Mouse (Mus musculus) bone marrow macrophage, adult 2 months (primary cell): ENCODE measurements around the gene Elmo1. TPM values are rescaled to one million over a fixed set of nuclear protein-coding genes. Genes with fewer than 3 reads are reported as not detected.

Experiments used
- H3K27ac ChIP-seq: 2 replicates; pipeline ENCODE4 v1.5.1; 2012; ENCODE audit warnings: low read depth, low read length; ENCODE audit not compliant: insufficient read depth
- H3K4me1 ChIP-seq: 2 replicates; pipeline ENCODE4 v1.6.1; 2012; ENCODE audit warnings: low read length; ENCODE audit not compliant: control insufficient read depth, insufficient read depth
- H3K4me3 ChIP-seq: 2 replicates; pipeline ENCODE4 v1.5.1; 2012; ENCODE audit warnings: mild to moderate bottlenecking, low read length, moderate library complexity; ENCODE audit not compliant: insufficient read depth
- CTCF ChIP-seq: IDR thresholded peaks from 2 replicates; pipeline ENCODE4 v1.5.1; 2012; ENCODE audit warnings: low read depth, mild to moderate bottlenecking, low read length, moderate library complexity
- POLR2A ChIP-seq: IDR thresholded peaks from 2 replicates; pipeline ENCODE4 v1.6.1; 2012; ENCODE audit warnings: mild to moderate bottlenecking, low read depth, low read length, borderline replicate concordance
- polyA plus RNA-seq: library from polyadenylated mRNA; stranded (reverse); fragments of >200 nt; gene quantifications from 2 replicates; pipeline ENCODE4 v1.2.4, GENCODE M21; 2012; ENCODE audit not compliant: missing spikeins, insufficient read depth, insufficient read length

The Elmo1 gene
- polyA plus RNA-seq, 1 experiment, result 60.9 TPM

- H3K4me1 ChIP-seq, result peaks cover 11% of the 10 kb centered on the region
- H3K4me3 ChIP-seq, result no peak overlapping the region
- no peak overlapping the region for H3K27ac ChIP-seq
- no peak for TF ChIP-seq CTCF
- no peak for TF ChIP-seq POLR2A
These were observed 401.3 kb downstream of the Elmo1 start for GRCm38 (mm10) chr13:20491666-20492065.

GRCm38 (mm10) chr13:20494047-20494739 lies 403.8 kb downstream of the Elmo1 start:
- TF ChIP-seq POLR2A (no peak), CTCF (no peak)
- Histone ChIP-seq H3K4me3 (no peak overlapping the region), H3K27ac (peak overlapping the region; percentile 7; the same call in 1 of the 2 replicates), H3K4me1 (peaks cover 11% of the 10 kb centered on the region)

GRCm38 (mm10) chr13:20501923-20502322 lies 411.5 kb downstream of the Elmo1 start:
- no peak for TF ChIP-seq CTCF
- TF ChIP-seq POLR2A, result no peak
- Histone ChIP-seq H3K4me1 (no peaks in the 10 kb centered on the region), H3K4me3 (no peak overlapping the region)

GRCm38 (mm10) chr13:20503371-20503770 lies 413.0 kb downstream of the Elmo1 start:
- no peak for TF ChIP-seq CTCF
- no peak for TF ChIP-seq POLR2A

More at GRCm38 (mm10) chr13:20501923-20502322, 411.5 kb downstream of the Elmo1 start:
- H3K27ac ChIP-seq, result no peak overlapping the region

GRCm38 (mm10) chr13:20507381-20508129 lies 417.2 kb downstream of the Elmo1 start:
- H3K4me1 ChIP-seq, result peaks cover 3% of the 10 kb centered on the region; the same call in 1 of the 2 replicates

More at GRCm38 (mm10) chr13:20503371-20503770, 413.0 kb downstream of the Elmo1 start:
- Histone ChIP-seq H3K4me1 (peaks cover under 1% of the 10 kb centered on the region; the same call in 1 of the 2 replicates), H3K4me3 (no peak overlapping the region), H3K27ac (no peak overlapping the region)

GRCm38 (mm10) chr13:20511026-20511425 lies 420.6 kb downstream of the Elmo1 start:
- TF ChIP-seq POLR2A (no peak), CTCF (no peak)
- H3K27ac ChIP-seq, result no peak overlapping the region
- peaks cover 3% of the 10 kb centered on the region; the same call in 1 of the 2 replicates for H3K4me1 ChIP-seq
- no peak overlapping the region for H3K4me3 ChIP-seq

More at GRCm38 (mm10) chr13:20507381-20508129, 417.2 kb downstream of the Elmo1 start:
- no peak overlapping the region for H3K27ac ChIP-seq
- H3K4me3 ChIP-seq, result no peak overlapping the region
- no peak for TF ChIP-seq POLR2A

GRCm38 (mm10) chr13:20512317-20513240 lies 422.2 kb downstream of the Elmo1 start:
- peaks cover 10% of the 10 kb centered on the region for H3K4me1 ChIP-seq
- no peak for TF ChIP-seq CTCF
- no peak for TF ChIP-seq POLR2A
- no peak overlapping the region for H3K27ac ChIP-seq
- no peak overlapping the region for H3K4me3 ChIP-seq

GRCm38 (mm10) chr13:20514721-20515120 lies 424.3 kb downstream of the Elmo1 start:
- TF ChIP-seq POLR2A (no peak), CTCF (no peak)

GRCm38 (mm10) chr13:20516096-20516495 lies 425.7 kb downstream of the Elmo1 start:
- Histone ChIP-seq H3K27ac (no peak overlapping the region), H3K4me1 (peaks cover 17% of the 10 kb centered on the region), H3K4me3 (no peak overlapping the region)
- TF ChIP-seq POLR2A (no peak), CTCF (no peak)

More at GRCm38 (mm10) chr13:20514721-20515120, 424.3 kb downstream of the Elmo1 start:
- H3K4me1 ChIP-seq, result peaks cover 14% of the 10 kb centered on the region
- no peak overlapping the region for H3K4me3 ChIP-seq
- H3K27ac ChIP-seq, result no peak overlapping the region

- no peak overlapping the region for H3K4me3 ChIP-seq
- no peak overlapping the region for H3K27ac ChIP-seq
- peaks cover 17% of the 10 kb centered on the region for H3K4me1 ChIP-seq
- no peak for TF ChIP-seq POLR2A
- no peak for TF ChIP-seq CTCF
These were observed 427.3 kb downstream of the Elmo1 start for GRCm38 (mm10) chr13:20517702-20518101.
